Mouse (Mus musculus) urinary bladder, postnatal 25 days (tissue): ENCODE results near the gene Spata2.

Experiments used
- DNase-seq: peaks from one replicate; pipeline ENCODE4 v3.0.0; 2022; ENCODE audit warnings: low spot score

The Spata2 gene

DNA sequence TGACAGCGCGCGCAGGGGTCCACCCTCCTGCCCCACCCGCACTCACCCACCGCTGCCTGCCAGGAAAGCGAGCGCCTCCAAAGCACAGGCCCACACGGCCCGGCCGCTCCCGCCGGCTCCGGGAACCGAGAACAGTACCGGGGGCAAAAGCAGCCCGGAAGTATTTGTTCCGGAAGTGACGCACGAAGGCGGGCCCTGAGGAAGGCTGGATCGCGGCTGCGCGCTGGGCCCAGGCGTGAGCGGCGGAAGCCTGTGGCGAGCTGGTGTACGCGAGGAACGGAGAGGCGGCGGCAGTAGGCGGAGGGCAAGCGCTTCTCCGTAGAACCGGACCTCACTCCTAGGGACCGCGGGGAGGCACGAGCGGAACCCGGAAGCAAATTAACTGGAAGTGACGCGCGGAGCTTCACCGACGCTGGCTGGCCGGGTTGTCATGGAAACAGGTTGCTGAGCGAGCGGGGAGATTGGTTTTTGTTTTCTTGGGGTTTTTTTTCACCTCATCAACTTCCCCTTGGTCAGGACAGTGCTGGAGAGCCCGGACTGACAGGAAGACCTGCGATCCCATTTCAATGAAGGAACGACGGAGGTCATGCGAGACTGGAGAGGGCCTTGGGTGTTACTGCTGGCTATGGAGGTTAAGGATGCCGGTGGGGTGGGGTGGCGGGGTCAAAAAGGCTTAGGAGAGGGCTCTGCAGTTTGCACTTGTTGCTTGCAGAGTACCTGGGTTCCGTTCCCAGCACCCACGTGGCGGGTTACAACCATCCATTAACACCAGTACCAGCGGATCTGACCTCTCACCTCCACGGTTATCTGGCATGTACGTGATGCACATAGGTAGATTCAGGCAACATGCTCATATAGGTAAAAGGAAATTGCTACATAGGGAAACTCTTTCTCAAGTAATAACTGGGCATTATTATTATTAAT, at the start of gene Spata2:
TSS of gene Spata2 (minus strand) at position 175 of the 924 bp plus-strand sequence.
- DNase-seq: peak; percentile 95

- DNase-seq: no peak
These were observed 49.7 kb upstream of the Spata2 start for GRCm38 (mm10) chr2:167542361-167542760.

DNA sequence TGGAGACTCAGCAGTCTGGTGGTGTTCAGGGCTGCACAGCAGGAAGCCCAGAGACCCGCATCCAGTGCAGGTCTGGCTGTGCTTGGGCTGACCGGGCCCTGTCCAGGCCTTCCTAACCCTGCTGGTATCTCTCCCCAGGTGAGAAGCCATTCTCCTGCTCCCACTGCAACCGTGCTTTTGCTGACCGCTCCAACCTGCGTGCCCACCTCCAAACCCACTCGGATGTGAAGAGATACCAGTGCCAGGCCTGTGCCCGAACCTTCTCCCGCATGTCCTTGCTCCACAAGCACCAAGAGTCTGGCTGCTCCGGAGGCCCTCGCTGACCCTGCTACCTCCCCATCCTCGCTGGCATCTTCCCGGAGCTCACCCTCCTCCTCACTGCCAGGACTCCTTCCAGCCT, 49.1 kb upstream of the Spata2 start:
- DNase-seq: no peak

- DNase-seq: no peak
These were observed 48.6 kb upstream of the Spata2 start for GRCm38 (mm10) chr2:167541324-167541723.

- no peak for DNase-seq
These were observed 47.9 kb upstream of the Spata2 start for GRCm38 (mm10) chr2:167540477-167541110.

GRCm38 (mm10) chr2:167539536-167540476, 47.1 kb upstream of the Spata2 start:
- no peak for DNase-seq

GRCm38 (mm10) chr2:167538671-167539306, 46.1 kb upstream of the Spata2 start:
- peak; percentile 20 for DNase-seq

DNA sequence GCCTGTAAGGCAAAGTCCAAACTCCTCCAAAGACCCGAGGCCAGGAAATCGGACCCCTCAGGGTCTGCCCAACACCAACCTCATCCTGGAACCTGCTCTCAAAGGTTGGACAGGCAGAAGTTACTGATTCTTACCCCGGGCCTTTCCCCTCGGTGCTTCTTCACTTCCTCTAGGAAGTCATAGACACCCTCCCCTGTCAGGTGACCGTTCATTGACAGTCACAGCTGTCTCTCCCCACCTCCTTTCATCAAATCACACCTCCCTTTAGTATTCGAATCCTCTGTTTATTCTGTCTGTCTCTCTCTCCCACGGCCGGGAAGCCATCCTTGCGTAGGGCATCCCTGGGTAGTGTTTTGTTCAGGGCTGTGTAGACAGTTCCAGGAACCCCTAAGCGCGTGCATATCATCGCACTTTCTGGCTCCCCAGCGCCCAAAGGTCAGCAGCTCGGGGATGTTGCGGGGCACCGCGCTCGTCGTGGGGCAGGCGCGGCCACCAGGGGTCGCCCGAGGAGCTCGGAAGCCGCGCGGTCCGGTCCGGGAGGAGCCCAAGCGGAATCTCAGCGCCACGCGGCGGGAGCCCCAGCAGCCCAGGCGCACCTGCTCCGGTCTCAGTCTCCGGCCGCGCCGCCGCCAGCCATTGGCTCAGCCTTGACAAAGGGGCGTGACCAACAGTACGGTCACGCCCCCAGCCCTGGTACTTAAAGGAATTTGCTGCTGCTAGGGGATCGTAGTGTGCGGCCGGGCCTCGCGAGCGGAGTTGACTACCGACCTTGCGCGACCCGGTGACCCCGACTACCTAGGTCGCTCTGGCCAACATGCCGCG, 45.0 kb upstream of the Spata2 start, which contains the start of gene Snai1:
TSS of gene Snai1 (plus strand) at position 720 of the 822 bp plus-strand sequence.
- DNase-seq: peak; percentile 90

DNA sequence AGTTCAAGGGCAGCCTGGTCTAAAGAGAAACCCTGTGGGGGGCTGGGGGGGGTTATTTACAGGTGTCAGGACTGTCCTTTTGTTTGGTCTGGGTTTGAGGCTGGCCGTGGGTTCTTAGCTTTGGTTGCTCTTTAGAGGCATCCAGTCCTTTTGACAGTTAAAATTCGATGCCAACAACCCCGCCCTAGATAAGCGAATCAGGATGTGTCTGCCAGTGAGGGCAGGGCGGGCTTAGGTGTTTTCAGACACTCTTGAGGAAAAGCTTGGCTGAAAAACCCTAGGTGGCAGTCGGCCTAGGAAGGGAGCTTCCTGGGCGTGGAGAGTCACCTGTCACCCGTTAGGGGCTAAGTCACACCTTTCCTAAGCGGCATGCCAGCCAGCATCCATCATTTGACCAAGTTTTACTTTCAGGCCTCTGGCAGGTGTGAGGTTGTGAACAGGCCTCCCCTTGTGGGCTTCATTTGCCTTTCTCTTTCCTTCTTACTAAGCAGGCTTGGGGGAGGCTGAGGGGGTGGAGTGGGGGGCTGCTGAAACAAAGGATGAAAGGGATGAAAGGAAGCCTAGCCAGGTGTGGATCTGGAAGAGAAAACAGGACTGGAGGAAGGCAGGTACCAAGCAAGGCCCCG, 43.7 kb upstream of the Spata2 start:
- no peak for DNase-seq

DNA sequence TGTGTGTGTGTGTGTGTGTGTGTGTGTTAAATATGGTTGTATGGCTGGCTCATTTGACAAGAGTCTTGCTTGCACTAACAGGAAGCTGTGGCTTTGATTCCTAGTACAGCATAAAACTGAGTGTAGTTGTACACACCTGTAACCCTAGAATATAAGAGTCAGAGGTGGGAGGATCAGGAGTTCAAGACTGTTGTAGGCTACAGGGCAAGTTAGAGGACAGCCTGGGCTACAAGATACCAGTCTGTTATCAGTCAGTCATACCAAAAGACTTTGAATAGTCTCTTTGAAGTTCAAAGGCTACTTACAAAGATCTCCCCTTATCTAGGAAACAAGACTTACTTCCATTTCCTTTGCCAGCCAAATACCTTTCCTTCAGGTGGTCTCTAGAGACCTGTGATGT, 41.2 kb upstream of the Spata2 start:
- DNase-seq: no peak

GRCm38 (mm10) chr2:167532131-167532530, 39.4 kb upstream of the Spata2 start:
- peak; percentile 52 for DNase-seq

GRCm38 (mm10) chr2:167530536-167530935, 37.8 kb upstream of the Spata2 start:
- no peak for DNase-seq

DNA sequence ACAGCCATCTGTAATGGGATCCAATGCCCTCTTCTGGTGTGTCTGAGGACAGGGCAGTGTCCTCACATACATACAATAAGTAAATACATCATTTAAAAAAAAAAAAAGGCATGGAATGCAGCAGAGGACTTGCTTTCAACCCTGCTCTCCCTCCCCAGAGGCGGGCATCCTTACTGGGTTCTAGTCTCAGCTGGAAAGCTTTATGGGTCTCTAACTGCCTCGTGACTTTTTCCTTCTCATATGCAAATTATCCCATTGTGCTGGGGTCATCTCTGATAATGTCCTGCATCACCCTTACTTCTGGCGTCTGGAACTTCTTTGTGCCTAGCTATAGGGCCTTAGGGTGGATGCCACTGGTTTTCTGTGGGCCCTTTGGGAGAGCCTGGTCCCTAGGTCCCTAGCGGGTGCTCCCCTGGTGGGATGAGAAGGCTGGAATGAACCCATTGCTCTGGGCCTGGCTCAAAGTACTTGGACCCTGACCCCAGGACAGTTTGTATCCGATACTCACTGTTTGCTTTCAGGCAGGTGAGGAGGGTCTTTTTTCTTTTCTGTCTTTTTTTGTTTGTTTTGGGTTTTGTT, 37.3 kb upstream of the Spata2 start:
- no peak for DNase-seq

DNA sequence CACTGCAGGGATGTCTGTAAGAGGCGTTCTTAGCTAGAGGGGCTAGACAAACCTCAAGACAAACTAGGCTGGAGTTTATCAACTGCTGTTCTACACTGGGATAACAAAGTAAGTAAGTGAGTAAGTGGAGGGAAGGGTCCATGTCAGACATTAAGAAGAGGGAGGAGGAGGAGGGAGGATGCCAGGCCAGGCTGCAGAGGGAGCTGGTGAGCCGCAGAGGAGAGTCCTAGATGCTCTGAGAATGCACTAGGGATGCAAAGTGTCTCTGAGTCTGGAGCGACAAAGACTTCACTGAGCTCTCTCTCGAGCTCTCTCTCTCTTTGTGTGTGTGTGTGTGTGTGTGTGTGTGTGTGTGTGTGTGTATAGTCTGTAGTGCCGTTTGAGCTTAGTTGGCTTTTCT, 35.6 kb upstream of the Spata2 start:
- DNase-seq: no peak

- no peak for DNase-seq
These were observed 27.0 kb upstream of the Spata2 start for GRCm38 (mm10) chr2:167519606-167520252.

DNA sequence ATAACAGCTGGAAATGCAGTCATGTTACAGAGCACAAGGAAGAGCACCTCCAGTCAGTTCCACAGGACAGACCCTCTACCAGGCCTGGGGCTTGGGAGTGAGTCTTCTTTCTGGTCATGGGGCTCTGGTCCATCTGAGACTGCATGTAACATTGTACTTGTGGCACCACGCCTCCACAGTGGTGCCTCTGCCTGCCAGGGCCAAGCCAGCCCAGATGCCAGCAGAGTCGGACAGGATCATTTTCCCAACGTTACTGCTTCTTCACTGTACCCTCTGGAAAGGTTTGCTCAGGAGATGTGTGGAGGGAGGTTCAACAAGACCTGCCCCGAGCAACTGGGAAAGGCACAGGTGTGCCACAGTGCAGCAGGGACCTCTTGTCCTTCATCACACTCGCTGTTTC, 23.0 kb upstream of the Spata2 start:
- no peak for DNase-seq

DNA sequence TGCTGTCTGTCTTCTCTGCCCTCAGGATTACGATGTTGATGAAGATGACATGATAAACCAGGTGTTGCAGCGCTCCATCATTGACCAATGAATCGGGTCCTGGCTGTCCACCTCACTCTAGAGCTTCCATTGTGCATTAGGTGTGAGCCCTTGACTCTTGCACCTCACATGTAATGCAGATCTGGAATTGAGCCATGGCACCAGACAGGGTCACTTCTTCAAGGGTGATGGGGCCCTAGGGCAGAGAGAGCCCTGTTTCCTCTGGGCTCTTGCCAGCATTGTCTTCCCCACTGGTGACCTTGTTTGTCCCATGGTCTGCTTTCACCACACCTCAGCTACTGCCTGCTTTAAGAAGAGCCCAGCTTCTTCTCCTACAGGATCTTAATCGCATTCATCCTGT, 22.0 kb upstream of the Spata2 start:
- DNase-seq: no peak

GRCm38 (mm10) chr2:167512970-167513369, 20.3 kb upstream of the Spata2 start:
- DNase-seq: no peak

DNA sequence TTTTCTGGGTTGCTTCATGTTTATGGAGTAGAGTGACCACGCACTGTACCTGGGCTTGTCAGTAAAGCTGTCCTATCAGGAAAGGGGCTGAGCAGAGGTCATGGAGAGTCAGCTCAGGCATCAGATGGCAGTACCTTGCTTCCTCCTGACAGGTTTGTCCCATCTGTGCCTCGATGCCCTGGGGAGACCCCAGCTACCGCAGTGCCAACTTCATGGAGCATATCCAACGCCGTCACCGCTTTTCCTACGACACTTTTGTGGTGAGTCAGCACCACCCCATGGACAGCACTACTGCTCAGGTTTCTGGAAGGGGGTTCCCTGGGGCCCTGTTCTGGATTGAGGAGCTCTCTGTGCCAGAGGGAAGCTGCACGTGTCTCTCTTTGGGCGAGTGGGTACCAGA, 19.7 kb upstream of the Spata2 start:
- DNase-seq: no peak
